Mouse (Mus musculus): ENCODE data around the gene Tpst1. TPM values are rescaled to one million over a fixed set of nuclear protein-coding genes. Genes with fewer than 3 reads are reported as not detected.

The Tpst1 gene
- polyA plus RNA-seq, 1 experiment, result 41.6 TPM

GRCm38 (mm10) chr5:130059413-130060328 is 13.5 kb upstream of the Tpst1 start:
- no peaks in the 10 kb centered on the region for H3K27me3 ChIP-seq (ENCODE audit: control insufficient read depth, insufficient read depth, low read length)
- 71% methylated on average over 12 of the region's 12 CpGs for WGBS
- H3K27ac ChIP-seq (ENCODE audit: insufficient read depth, low read length), result no peak overlapping the region
- H3K4me1 ChIP-seq (ENCODE audit: control insufficient read depth, insufficient read depth, low read length), result peaks cover 10% of the 10 kb centered on the region
- TF ChIP-seq CTCF (IDR thresholded peaks at IDR 0.05; ENCODE audit: borderline replicate concordance, insufficient read depth, low read depth, low read length) (no peak), POLR2A (IDR thresholded peaks at IDR 0.05; ENCODE audit: borderline replicate concordance, insufficient read depth, low read length) (no peak)
- no peak overlapping the region for H3K4me3 ChIP-seq (replicated peaks; ENCODE audit: insufficient read depth, low read depth, low read length)
- DNase-seq, result no peak

GRCm38 (mm10) chr5:130060329-130060665 is 12.8 kb upstream of the Tpst1 start:
- no peak overlapping the region for H3K4me3 ChIP-seq (replicated peaks; ENCODE audit: insufficient read depth, low read depth, low read length)
- 96% methylated on average over 4 of the region's 4 CpGs for WGBS

DNA sequence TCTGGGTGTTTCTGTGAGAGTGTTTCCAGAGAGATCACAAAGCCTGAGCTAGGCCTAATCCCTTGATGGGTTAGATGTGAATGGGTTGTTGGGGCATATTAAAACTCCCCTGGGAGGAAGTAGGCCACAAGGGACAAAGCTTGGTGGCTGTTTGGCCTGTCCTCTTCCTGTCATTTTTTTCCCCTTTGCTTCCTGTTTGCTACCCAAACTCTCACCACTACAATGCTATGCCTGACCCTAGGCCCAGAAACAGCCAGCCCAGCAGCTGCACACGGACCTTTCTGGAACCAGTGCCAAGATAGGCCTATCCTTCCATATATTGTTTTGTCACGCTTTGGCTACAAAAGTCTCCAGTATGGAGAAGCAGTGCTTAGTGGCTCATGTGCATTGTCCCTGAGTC is 11.0 kb upstream of the Tpst1 start:
- H3K4me1 ChIP-seq (ENCODE audit: control insufficient read depth, insufficient read depth, low read length), result peaks cover 10% of the 10 kb centered on the region
- no peak overlapping the region for H3K27ac ChIP-seq (ENCODE audit: insufficient read depth, low read length)
- no peaks in the 10 kb centered on the region for H3K27me3 ChIP-seq (ENCODE audit: control insufficient read depth, insufficient read depth, low read length)
- no peak for TF ChIP-seq POLR2A (IDR thresholded peaks at IDR 0.05; ENCODE audit: borderline replicate concordance, insufficient read depth, low read length)
- no peak for TF ChIP-seq CTCF (IDR thresholded peaks at IDR 0.05; ENCODE audit: borderline replicate concordance, insufficient read depth, low read depth, low read length)
- no peak overlapping the region for H3K4me3 ChIP-seq (replicated peaks; ENCODE audit: insufficient read depth, low read depth, low read length)
- DNase-seq, result no peak
- WGBS, result 74% methylated on average over 2 of the region's 2 CpGs

More at GRCm38 (mm10) chr5:130060329-130060665, 12.8 kb upstream of the Tpst1 start:
- no peak overlapping the region for H3K27ac ChIP-seq (ENCODE audit: insufficient read depth, low read length)
- no peaks in the 10 kb centered on the region for H3K27me3 ChIP-seq (ENCODE audit: control insufficient read depth, insufficient read depth, low read length)
- peaks cover 10% of the 10 kb centered on the region for H3K4me1 ChIP-seq (ENCODE audit: control insufficient read depth, insufficient read depth, low read length)
- no peak for TF ChIP-seq CTCF (IDR thresholded peaks at IDR 0.05; ENCODE audit: borderline replicate concordance, insufficient read depth, low read depth, low read length)
- TF ChIP-seq POLR2A (IDR thresholded peaks at IDR 0.05; ENCODE audit: borderline replicate concordance, insufficient read depth, low read length), result no peak
- DNase-seq, result no peak

DNA sequence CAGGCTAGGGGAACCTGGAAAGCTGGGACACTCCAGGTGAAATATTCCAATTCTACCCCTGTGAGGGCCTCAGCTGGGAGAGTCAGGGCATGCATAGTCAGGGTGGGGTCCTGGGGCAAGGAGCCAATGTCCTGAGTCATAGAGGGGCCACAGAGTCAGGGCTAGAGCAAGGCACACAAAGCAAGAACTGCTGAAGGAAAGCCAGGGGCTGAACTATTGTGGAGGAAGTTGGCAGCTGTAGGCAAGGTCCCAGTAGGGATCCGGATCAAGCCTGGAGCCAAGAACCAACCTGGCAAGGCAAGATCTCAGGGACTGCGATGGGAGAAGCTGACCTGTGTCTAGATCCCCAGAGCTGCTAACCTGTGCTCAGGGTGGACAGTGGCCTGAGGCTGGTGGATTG is 9.4 kb upstream of the Tpst1 start:
- Histone ChIP-seq H3K27ac (ENCODE audit: insufficient read depth, low read length) (no peak overlapping the region), H3K4me3 (replicated peaks; ENCODE audit: insufficient read depth, low read depth, low read length) (no peak overlapping the region), H3K4me1 (ENCODE audit: control insufficient read depth, insufficient read depth, low read length) (peaks cover 10% of the 10 kb centered on the region), H3K27me3 (ENCODE audit: control insufficient read depth, insufficient read depth, low read length) (no peaks in the 10 kb centered on the region)
- WGBS, result 4% methylated on average over 2 of the region's 2 CpGs
- TF ChIP-seq POLR2A (IDR thresholded peaks at IDR 0.05; ENCODE audit: borderline replicate concordance, insufficient read depth, low read length), result no peak
- TF ChIP-seq CTCF (IDR thresholded peaks at IDR 0.05; ENCODE audit: borderline replicate concordance, insufficient read depth, low read depth, low read length), result no peak
- DNase-seq, result peak; percentile 72 to 83

DNA sequence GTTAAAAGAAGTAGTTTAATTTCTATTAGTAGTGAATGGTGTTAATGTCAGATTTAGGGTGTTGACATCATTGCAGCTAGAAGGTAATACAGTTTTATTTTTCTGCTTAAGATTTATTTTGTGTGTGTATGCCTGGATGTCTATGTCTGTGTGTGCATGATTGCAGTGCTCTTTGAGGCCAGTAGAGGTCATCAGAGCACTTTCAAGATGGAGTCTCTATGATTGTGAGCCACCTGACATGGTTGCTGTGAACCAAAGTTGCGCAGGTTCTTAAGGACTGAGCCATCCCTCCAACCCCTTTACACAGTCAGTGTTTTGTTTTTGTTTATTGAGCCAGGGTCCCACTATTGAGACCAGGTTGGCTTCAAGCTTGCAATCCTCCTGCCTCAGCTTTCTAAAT is 7.5 kb upstream of the Tpst1 start:
- no peaks in the 10 kb centered on the region for H3K27me3 ChIP-seq (ENCODE audit: control insufficient read depth, insufficient read depth, low read length)
- H3K27ac ChIP-seq (ENCODE audit: insufficient read depth, low read length), result no peak overlapping the region
- no peak overlapping the region for H3K4me3 ChIP-seq (replicated peaks; ENCODE audit: insufficient read depth, low read depth, low read length)
- 100% methylated on average over 1 of the region's 1 CpGs for whole genome bisulfite sequencing
- no peak for DNase-seq
- TF ChIP-seq CTCF (IDR thresholded peaks at IDR 0.05; ENCODE audit: borderline replicate concordance, insufficient read depth, low read depth, low read length) (0 out of 2 replicates have a peak, but pooled peaks have one; percentile 29), POLR2A (IDR thresholded peaks at IDR 0.05; ENCODE audit: borderline replicate concordance, insufficient read depth, low read length) (no peak)
- peaks cover 10% of the 10 kb centered on the region for H3K4me1 ChIP-seq (ENCODE audit: control insufficient read depth, insufficient read depth, low read length)

DNA sequence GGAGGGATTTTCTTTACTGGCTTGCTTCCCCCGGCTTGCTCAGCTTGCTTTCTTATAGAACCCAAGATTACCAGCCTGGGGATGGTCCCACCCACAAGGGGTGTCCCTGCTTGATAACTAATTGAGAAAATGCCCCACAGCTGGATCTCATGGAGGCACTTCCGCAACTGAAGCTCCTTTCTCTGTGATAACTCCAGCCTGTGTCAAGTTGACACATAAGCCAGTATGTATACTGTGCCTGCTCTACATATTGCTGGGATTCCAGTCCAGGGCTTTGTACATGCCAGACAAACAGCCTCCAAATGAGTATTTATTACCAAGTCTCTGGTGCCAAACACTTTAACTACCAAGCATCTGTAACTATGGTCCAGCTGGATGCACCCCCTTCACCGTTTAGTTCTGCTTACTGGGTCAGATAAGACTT is 5.3 kb upstream of the Tpst1 start:
- WGBS, result 79% methylated on average over 3 of the region's 3 CpGs
- no peak overlapping the region for H3K27ac ChIP-seq (ENCODE audit: insufficient read depth, low read length)
- no peak overlapping the region for H3K4me3 ChIP-seq (replicated peaks; ENCODE audit: insufficient read depth, low read depth, low read length)
- DNase-seq, result no peak
- no peaks in the 10 kb centered on the region for H3K27me3 ChIP-seq (ENCODE audit: control insufficient read depth, insufficient read depth, low read length)
- no peak for TF ChIP-seq CTCF (IDR thresholded peaks at IDR 0.05; ENCODE audit: borderline replicate concordance, insufficient read depth, low read depth, low read length)
- TF ChIP-seq POLR2A (IDR thresholded peaks at IDR 0.05; ENCODE audit: borderline replicate concordance, insufficient read depth, low read length), result no peak
- peaks cover 10% of the 10 kb centered on the region for H3K4me1 ChIP-seq (ENCODE audit: control insufficient read depth, insufficient read depth, low read length)

GRCm38 (mm10) chr5:130074491-130074890 is 1.4 kb downstream of the Tpst1 start:
- DNase-seq, result peak; percentile 34 to 70
- 18% methylated on average over 6 of the region's 6 CpGs for WGBS
- Histone ChIP-seq H3K4me1 (ENCODE audit: control insufficient read depth, insufficient read depth, low read length) (peaks cover 10% of the 10 kb centered on the region), H3K27me3 (ENCODE audit: control insufficient read depth, insufficient read depth, low read length) (no peaks in the 10 kb centered on the region), H3K4me3 (replicated peaks; ENCODE audit: insufficient read depth, low read depth, low read length) (peak overlapping the region; percentile 1), H3K27ac (ENCODE audit: insufficient read depth, low read length) (no peak overlapping the region)
- TF ChIP-seq POLR2A (IDR thresholded peaks at IDR 0.05; ENCODE audit: borderline replicate concordance, insufficient read depth, low read length) (no peak), CTCF (IDR thresholded peaks at IDR 0.05; ENCODE audit: borderline replicate concordance, insufficient read depth, low read depth, low read length) (no peak)

- peak; percentile 37 to 57 for DNase-seq
- Histone ChIP-seq H3K4me1 (ENCODE audit: control insufficient read depth, insufficient read depth, low read length) (peaks cover 10% of the 10 kb centered on the region), H3K27ac (ENCODE audit: insufficient read depth, low read length) (no peak overlapping the region), H3K4me3 (replicated peaks; ENCODE audit: insufficient read depth, low read depth, low read length) (no peak overlapping the region), H3K27me3 (ENCODE audit: control insufficient read depth, insufficient read depth, low read length) (no peaks in the 10 kb centered on the region)
- TF ChIP-seq CTCF (IDR thresholded peaks at IDR 0.05; ENCODE audit: borderline replicate concordance, insufficient read depth, low read depth, low read length), result no peak
- TF ChIP-seq POLR2A (IDR thresholded peaks at IDR 0.05; ENCODE audit: borderline replicate concordance, insufficient read depth, low read length), result no peak
- 50% methylated on average over 6 of the region's 6 CpGs for WGBS
Measured at GRCm38 (mm10) chr5:130076396-130076795, 3.3 kb downstream of the Tpst1 start.
